Mouse (Mus musculus): Measurements from ENCODE around the gene Rpl36. TPM values are rescaled to one million over a fixed set of nuclear protein-coding genes. Genes with fewer than 3 reads are reported as not detected.

Rpl36 gene
- polyA plus RNA-seq (2017; shearing (Covaris generic)) = 1,000 to 10,000 TPM; 3,663 to 4,818 TPM

- ATAC-seq = peak; percentile 74
These were observed at the start of gene Rpl36 for GRCm38 (mm10) chr17:56613236-56613844. Gene Rpl36, plus strand, starts transcription at chr17:56613416.

GRCm38 (mm10) chr17:56566293-56566692 lies 46.9 kb upstream of the Rpl36 start:
- no peak for ATAC-seq

GRCm38 (mm10) chr17:56566918-56567317 lies 46.3 kb upstream of the Rpl36 start:
- no peak for ATAC-seq

- ATAC-seq = no peak
These were observed 45.8 kb upstream of the Rpl36 start for GRCm38 (mm10) chr17:56567370-56567769.

GRCm38 (mm10) chr17:56570287-56570686 lies 42.9 kb upstream of the Rpl36 start:
- no peak for ATAC-seq

GRCm38 (mm10) chr17:56572154-56572553 lies 41.1 kb upstream of the Rpl36 start:
- no peak for ATAC-seq

- no peak for ATAC-seq
These were observed 40.3 kb upstream of the Rpl36 start for GRCm38 (mm10) chr17:56572939-56573338.

GRCm38 (mm10) chr17:56583071-56583470 lies 30.1 kb upstream of the Rpl36 start:
- no peak for ATAC-seq

GRCm38 (mm10) chr17:56583611-56584256 lies 29.5 kb upstream of the Rpl36 start:
- ATAC-seq = no peak

- ATAC-seq = peak; percentile 86
These were observed 28.7 kb upstream of the Rpl36 start, which contains the start of the genes Safb2 and Safb for GRCm38 (mm10) chr17:56584257-56585130. Gene Safb2, minus strand, starts transcription at chr17:56584585. Gene Safb, plus strand, starts transcription at chr17:56584825.

GRCm38 (mm10) chr17:56585171-56585821 lies 27.9 kb upstream of the Rpl36 start:
- ATAC-seq = peak; percentile 33

- ATAC-seq = no peak
These were observed 25.4 kb upstream of the Rpl36 start for GRCm38 (mm10) chr17:56587773-56588172.

- no peak for ATAC-seq
These were observed 24.3 kb upstream of the Rpl36 start for GRCm38 (mm10) chr17:56588921-56589320.

- ATAC-seq = no peak
These were observed 20.7 kb upstream of the Rpl36 start for GRCm38 (mm10) chr17:56592553-56592952.

GRCm38 (mm10) chr17:56593527-56594271 lies 19.5 kb upstream of the Rpl36 start:
- no peak for ATAC-seq

GRCm38 (mm10) chr17:56603186-56604069 lies 9.8 kb upstream of the Rpl36 start:
- no peak for ATAC-seq

- ATAC-seq = no peak
These were observed 9.2 kb upstream of the Rpl36 start for GRCm38 (mm10) chr17:56604070-56604380.

GRCm38 (mm10) chr17:56604422-56604821 lies 8.8 kb upstream of the Rpl36 start:
- ATAC-seq = no peak

GRCm38 (mm10) chr17:56605431-56605830 lies 7.8 kb upstream of the Rpl36 start:
- no peak for ATAC-seq

GRCm38 (mm10) chr17:56607521-56608062 lies 5.6 kb upstream of the Rpl36 start:
- ATAC-seq = no peak

- ATAC-seq = no peak
These were observed 4.5 kb upstream of the Rpl36 start for GRCm38 (mm10) chr17:56608699-56609098.

All from CD4-positive, CD25-positive, alpha-beta regulatory T cell, adult 4 months (primary cell).